Mouse (Mus musculus): ENCODE results near the gene Ppp1r9a.

- no peak for TF ChIP-seq CTCF (conservative IDR thresholded peaks at IDR 0.05; ENCODE audit: low read length)
- no peak for TF ChIP-seq POU5F1 (IDR thresholded peaks at IDR 0.05; ENCODE audit: borderline replicate concordance, low read length)
These were observed 136.6 kb downstream of the Ppp1r9a start for GRCm38 (mm10) chr6:5039316-5039715.

Data from E14TG2a.4 (cell line).